Mouse (Mus musculus) thymus, postnatal 14 days (tissue): ENCODE measurements around the gene 2310034G01Rik.

Experiments
- DNase-seq: peaks from one replicate; pipeline ENCODE4 v3.0.0; 2021

2310034G01Rik gene

DNA sequence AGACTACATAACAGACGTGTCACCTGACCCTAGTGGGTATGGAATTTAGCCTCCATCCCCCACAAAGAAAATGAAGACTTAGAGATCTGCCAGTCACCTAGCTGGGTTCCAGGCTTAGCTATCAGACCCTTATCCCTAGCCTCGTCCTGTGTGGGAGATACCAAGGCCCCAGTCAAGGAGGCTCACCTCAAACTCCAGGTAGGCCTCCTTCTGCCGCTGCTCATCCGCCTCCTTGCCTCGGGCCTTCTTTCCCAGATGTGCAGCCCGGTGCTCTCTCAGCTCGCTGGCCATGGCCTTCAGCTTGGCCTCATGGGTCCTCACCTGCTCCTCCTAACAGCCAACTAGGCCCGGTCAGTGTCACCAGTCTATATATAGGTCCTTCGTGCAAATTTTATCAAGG is 37.0 kb downstream of the 2310034G01Rik start:
- peak; percentile 3 for DNase-seq

DNA sequence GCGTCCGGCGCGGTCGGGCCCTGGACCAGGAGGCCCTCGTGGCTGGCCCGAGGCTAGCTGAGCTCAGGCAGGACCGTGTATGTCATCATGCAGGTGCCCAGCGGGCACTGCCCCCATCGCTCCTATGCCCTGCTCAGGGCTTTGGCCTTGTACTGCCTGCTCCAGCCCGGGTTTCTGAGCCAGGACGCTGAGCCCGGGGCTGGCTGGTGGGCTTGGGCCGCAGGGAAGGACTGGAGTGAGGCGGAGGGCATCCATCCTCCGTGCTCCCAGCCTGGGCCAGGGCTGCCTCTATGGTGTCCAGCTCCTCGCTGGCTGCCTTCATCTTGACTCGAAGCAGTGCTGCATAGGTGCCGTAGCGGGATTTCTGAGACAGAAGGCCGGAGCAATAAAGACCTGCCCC is 37.5 kb downstream of the 2310034G01Rik start:
- DNase-seq = no peak

DNA sequence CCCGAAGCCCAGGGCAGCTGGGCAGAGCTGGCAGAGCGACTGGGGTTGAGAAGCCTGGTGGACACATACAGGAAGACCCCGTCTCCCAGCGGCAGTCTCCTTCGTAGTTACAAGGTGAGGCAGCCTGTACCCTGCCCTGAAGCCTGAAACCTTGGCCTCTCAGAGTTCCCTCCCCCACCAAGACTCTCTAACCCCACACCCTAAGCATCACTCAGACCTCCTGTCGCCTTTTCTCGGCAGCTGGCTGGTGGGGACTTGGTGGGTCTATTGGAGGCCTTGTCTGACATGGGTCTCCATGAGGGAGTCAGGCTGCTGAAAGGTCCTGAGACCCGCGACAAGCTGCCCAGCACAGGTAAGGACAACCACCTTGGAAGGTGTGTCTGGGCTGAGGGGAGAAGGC is 38.8 kb downstream of the 2310034G01Rik start:
- DNase-seq = no peak

DNA sequence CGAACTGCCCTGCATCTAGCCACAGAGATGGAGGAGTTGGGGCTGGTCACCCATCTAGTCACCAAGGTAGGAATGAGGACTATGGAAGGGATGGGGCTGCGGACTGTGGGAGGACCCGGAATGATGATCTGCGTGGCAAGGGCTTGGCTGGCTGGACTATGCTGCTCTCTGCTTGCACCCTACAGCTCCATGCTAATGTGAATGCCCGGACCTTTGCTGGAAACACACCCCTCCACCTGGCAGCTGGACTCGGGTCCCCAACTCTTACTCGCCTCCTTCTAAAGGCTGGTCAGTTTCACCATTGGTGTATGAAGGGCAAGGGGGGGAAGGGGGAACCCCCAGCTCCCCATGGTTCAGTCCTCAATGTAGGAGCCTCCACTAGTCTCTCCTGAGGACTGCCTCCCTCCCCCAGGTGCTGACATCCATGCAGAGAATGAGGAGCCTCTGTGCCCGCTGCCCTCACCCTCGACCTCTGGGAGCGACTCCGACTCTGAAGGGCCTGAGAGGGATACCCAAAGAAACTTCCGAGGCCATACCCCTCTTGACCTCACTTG is 39.7 kb downstream of the 2310034G01Rik start:
- DNase-seq = peak; percentile 3

DNA sequence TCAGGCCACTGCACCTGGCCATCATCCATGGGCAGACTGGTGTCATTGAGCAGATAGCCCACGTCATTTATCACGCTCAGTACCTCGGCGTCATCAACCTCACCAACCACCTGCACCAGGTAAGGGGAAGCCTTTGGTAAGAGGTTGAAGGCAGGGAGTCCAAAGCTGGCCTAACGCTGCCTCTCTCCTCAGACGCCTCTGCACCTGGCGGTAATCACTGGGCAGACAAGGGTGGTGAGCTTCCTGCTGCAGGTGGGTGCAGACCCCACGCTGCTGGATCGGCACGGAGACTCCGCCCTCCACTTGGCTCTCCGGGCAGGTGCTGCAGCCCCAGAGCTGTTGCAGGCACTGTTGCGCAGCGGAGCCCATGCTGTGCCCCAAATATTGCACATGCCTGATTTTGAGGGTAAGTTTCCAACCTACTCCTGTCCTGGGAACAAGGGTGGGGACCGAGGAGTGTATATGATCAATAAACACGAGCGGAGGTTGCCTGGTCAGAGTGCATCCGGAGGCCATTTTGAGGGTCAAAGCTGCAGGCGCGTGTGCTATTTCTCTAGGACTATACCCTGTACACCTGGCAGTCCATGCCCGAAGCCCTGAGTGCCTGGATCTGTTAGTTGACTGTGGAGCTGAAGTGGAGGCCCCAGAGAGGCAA is 40.3 kb downstream of the 2310034G01Rik start:
- DNase-seq = peak; percentile 1

DNA sequence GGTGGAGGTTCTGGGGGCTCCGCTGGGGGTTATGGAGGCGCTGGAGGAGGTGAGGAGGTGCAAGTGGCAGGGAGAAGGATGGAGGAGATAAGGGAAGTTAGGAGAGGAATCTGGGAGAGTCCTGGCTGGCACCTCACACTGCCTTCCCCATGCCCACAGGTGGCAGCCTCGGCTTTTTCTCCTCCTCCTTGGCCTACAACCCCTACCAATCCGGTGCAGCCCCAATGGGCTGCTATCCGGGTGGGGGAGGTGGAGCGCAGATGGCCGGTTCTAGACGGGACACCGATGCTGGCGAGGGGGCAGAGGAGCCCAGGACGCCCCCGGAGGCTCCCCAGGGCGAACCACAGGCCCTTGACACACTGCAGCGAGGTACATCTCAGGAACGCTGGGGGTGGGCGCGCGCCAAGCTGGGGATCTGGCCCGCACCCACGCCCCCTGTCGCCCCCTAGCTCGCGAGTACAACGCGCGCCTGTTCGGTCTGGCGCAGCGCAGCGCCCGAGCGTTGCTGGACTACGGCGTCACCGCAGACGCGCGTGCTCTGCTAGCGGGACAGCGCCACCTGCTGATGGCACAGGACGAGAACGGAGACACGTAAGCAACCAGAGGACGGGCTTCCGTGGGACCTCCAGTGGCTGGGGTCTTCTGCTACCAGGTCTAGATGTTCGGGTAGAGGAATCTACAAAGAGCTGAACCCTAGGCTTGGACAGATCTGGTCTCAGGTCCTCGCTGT is 41.2 kb downstream of the 2310034G01Rik start:
- DNase-seq = peak; percentile 91

DNA sequence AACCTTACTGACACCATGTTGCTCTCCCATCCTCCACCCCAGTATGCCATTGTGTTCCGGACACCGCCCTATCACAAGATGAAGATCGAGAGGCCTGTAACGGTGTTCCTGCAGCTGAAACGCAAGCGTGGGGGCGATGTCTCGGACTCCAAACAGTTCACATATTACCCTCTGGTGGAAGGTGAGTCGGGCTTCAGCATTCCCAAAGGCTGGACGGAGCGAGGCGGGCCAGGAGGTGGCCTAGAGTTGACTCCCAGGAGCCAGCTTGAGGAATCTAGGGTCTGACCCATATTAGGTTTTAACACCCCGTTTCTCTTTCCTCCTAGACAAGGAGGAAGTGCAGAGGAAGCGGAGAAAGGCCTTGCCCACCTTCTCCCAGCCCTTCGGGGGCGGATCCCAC is 41.8 kb downstream of the 2310034G01Rik start:
- no peak for DNase-seq

DNA sequence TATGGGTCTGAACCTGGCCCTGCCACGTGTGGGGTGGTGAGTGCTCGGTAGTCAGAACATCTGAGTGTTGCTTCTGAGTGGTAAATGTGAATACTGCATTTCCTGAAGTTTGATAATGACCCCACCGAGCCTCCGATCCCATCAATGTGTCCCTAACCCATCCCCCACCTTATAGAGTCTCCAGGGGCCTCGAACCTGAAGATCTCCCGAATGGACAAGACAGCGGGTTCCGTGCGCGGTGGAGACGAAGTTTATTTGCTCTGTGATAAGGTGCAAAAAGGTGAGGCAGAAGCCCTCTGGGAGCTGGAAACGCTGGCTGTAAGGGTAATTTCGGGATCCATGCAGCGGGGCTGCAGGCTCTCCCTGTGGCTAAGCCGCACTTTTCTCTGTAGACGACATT is 42.3 kb downstream of the 2310034G01Rik start:
- no peak for DNase-seq

DNA sequence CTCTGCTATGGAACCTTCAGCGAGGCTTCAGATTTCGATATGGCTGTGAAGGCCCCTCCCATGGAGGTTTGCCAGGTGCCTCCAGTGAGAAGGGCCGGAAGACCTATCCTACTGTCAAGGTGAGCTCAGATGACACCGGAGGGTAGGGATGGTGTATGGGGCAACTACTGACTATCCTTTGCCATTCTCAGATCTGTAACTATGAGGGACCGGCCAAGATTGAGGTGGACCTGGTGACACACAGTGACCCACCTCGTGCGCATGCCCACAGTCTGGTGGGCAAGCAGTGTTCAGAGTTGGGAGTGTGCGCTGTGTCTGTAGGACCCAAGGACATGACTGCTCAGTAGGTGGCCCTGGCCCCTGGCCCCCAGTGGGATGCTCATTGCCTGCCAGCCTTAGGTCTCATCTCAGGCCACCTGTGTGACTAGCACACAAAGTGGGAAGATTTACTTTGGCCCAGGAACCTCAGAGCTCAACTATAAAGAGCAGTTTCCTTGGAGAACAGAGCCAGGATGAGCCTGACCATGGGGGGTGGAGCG is 43.3 kb downstream of the 2310034G01Rik start:
- no peak for DNase-seq

DNA sequence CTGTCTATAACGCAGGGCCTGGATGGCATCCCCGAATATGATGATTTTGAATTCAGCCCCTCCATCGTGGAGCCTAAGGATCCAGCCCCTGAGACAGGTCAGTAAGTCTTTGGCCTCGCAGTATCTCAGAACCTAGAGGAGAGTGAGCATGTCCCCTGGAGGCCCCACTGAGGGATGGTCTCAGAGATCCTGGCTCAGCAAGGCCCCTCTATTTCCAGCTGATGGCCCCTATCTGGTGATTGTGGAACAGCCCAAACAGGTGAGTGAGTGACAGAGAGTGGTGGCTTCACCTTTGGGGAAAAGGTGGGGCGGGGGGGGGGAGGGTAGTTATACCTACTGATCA is 43.9 kb downstream of the 2310034G01Rik start:
- no peak for DNase-seq

DNA sequence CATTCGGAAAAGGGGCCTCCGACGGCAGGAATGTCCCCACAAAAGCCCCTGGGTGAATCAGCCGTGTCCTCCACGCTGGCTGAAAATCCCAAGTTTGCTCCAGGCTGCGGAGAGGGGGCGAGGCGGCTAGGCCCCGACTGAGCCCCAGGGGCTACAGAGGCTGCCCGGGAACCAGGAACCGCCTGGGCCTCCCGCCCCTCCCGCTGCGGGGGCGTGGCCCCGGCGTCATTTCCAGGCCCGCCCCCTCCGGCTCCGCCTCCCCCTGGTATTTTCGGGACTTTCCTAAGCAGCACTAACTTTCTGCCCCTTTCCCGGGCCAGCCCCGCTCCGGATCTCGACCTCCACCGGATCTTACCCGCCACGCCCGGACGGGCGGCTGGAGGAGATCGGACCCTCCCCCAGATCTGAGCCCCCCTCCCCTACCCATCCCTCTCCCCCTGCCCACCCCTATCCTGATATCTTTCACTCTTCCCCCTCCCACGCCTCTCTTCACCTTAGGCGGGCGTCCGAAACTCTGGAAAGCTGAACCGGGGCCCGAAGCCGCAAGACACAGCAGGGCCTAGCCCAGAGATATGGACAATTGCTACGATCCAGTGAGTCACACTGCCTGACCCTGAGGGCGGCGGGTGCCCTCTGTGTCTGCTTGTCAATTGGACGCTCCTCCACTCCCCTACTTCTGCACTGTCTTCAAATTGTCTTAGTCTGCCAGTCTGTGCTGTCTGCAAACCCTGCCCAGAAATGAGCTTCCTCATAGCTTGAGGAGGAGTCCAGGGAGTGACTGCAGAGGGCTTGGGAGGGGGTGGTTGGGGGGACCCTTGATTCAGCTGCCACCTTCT is 44.5 kb downstream of the 2310034G01Rik start:
- peak; percentile 93 for DNase-seq

DNA sequence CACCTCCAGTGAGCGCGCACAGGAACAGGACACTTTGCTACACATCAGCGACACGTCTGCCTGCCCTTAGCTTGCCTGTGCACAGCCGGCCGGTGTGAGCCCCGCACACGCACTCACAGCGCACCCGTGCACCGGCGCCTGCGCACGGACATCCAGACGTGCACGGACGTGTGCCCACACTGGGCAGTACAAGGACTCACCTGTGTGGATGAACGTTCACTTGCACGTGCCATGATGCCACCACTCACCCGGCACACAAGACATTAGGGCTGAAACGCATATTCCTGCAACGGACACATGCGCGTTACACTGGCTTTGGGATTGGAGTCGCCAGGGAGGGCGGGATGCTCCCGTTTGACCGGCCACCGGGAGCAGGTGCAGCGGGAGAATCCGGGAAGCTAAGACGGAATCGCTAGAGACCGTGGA is 45.2 kb downstream of the 2310034G01Rik start:
- DNase-seq = no peak

DNA sequence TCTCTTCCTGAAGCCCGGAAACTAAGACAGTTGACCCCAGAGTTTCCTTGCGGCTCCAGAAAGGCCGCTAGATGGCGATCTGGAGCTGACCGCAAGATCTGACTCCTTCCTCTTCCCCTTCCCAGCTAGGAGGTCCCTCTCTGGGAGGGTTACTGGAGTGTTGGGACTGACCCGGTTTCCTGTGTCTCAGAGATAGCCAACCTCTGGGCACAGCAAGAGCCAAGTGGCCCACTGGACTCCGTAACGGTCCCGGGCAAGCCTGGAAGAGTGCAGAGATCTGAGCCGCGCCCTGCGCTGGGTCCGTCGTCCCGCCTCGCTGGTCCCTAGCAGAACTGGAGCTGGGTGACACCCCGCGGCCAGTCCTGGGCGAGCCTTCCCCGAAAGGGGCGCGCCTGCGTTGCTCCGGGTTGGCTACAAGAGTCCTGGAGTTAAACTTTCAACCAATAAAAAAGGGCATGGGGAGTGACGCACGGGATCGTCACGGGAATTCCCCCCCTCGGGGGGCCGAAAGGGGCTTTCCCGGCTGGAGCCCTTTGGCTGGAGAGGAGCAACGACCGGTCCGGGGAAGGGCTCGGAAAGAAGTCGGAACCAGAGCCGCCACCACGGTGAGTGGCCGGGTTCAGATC is 45.8 kb downstream of the 2310034G01Rik start, which contains the start of gene Nfkb2:
Nfkb2 (plus strand) TSS at position 105 of the 626 bp plus-strand sequence.
- peak; percentile 86 for DNase-seq

DNA sequence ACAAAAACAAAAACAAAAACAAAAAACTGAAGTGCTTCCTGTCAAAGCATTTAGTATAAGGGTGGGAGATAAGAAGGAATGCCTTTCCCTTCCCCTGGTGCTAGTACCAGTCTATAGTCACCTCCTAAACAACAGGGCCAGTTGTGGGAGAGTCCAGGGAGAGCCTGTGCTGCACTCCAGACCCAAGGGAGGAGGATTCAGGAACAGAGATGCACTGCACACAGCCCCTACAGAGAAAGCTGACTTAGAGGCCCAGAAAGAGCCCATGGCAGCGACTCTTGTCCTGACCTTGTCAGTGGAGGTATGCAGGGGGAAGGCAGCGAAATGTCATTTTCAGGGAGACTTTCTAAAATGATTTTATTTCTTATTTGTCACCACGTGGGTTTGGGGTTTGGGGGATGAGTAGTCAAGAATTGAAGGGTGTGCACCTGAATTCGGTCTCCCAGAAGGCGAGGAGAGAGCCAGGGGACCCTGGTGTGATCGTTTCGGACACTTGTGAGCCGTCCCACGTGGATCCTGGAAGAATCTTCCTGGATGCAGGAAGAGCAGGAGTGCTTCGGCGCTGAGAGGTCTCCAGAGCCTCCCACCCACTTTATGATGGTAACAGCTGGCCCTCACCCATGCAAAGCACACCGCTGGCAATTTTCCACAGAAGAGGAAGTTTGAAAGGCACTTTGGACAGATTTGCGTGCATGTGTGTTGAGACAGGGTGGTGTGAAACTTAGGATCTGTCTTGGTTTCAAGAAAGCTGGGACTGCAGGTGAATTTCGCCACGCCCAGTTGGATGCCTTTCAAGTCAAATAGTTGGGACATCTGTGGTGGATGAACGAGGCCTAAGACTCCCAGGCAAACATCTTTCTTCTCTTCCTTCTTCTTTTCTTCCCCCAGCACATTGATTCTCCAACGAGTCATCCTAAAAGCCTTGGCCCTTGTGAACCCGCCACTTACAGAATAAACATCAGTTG is 46.6 kb downstream of the 2310034G01Rik start:
- no peak for DNase-seq

DNA sequence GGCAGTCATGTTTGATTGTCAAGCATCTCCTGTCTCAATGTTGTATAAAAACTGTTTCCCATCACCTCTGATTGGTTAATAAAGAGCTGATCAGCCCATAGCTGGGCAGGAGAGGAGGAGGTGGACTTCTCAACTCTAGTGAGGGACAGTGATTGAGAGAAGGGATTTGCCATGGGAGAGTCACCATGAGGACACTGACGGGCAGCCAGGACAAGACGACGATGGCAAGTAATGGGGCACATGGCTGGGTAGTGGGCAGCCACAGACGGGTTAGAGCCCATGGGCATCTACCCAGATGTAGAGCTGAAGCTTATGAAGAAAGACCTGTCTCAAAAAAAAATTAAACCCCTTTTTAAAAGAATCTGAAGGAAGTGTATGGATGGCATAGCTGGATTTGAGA is 47.6 kb downstream of the 2310034G01Rik start:
- DNase-seq = no peak

DNA sequence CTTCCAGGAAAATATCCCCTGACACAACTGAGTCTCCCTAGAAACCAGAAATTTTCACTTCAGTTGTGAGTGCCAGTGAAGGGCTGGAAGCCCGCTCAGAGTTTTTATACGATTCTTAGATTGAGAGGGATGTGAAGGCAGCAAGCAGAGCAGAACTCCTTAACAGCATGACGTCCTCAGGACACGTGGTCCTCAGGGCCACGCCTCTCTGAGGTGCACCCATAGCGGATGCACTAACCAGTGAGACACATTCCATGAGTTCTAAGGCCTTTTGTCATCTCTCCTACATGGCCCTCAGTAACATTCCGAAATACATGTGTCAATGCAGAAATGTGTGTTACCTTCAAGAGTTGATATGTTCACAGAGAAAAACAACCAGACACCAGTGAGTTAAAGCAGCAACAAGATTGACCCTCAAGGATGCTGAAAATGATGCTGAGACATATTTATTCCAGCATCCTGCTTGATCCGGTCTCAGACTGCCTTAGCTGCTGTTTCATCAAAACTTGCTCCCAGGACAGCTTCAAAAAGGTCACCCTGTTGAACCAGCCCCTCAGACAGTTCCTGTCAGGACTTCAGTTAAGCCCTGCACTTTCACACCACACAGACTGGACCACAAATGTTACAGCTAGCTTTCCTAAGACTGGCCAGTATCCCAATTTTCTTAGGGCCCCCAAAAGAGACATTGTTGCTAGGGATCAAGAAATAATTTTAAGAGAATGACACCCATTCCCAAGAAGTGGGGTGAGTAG is 49.6 kb downstream of the 2310034G01Rik start:
- DNase-seq = no peak
